Mouse (Mus musculus) liver, embryonic 14.5 days (tissue): ENCODE measurements around the gene Ghrh.

Source experiments
- CTCF ChIP-seq: IDR thresholded peaks from 2 replicates; pipeline ENCODE4 v1.5.1; 2016; ENCODE audit warnings: antibody characterized with exemption, low read depth, control low read depth
- EP300 ChIP-seq: IDR thresholded peaks from 2 replicates; pipeline ENCODE4 v1.6.1; 2016; ENCODE audit warnings: antibody characterized with exemption, low read depth

GRCm38 (mm10) chr2:157300051-157300450, 47.3 kb downstream of the Ghrh start:
- TF ChIP-seq CTCF: no peak
- TF ChIP-seq EP300: no peak
